Mouse (Mus musculus) embryo, embryonic 10.5 days (tissue): ENCODE results near the gene Hoxa3.

Experiments
- DNase-seq: peaks from one replicate; pipeline ENCODE4 v3.0.0-alpha.2; 2015; ENCODE audit warnings: low spot score

Gene Hoxa3

DNA sequence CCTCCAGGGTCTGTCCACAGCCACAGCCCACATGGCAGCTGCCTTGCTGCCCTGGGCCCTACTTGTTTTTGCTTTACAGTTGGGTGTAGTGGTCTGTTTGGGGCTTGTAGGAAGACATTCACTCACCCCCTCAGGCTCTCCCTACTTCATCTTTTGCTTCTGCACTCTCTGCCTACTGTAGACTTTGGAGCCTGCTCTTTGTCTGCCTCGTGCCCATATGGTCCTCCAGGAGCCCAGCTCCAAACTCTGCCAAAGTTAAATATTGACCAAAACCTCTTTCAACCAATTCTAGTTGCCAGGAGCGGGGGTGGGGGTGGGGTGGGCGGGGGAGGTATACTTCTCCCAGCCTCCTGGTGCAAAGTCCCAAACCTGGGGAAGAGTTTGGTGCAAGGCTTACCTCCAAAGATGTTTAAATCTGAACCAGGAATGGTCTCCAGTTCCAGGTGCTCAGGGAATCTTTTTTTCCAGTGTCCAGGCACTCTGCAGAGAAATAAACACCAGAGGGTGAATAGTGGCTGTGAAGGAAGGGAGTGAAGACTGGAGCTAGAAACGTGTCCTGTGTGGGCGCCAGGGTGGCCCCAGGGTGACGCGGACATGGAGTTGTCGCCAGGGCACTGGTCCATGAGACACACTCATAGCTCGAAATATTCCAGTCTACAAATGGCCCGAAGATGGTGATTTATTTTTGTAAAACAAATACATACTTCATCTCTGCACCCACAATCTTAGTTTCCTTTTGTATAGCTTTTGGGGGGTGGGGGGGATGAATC is 29.6 kb downstream of the Hoxa3 start:
- DNase-seq, result no peak

GRCm38 (mm10) chr6:52182793-52183192 is 30.3 kb downstream of the Hoxa3 start:
- DNase-seq, result peak; percentile 72

DNA sequence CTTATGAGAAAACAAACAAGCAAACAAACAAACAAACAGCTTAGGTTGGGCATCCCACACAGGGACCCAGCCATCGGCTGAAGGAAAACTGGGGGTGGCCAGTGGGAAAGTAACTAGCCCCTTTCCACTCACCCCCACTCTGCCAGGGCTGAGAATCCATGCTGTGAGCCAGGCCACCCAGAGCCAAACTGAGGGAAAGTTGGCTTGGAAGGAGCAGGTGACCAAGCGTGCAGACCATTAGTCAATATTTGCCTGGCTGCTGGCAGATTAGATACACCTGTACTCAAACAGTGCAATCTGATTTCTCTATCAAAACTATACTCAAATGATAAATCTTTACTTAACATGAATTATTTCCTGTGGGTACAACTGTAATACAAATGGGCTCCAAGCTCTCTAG is 31.1 kb downstream of the Hoxa3 start:
- no peak for DNase-seq

GRCm38 (mm10) chr6:52180726-52181125 is 32.4 kb downstream of the Hoxa3 start:
- DNase-seq, result no peak

DNA sequence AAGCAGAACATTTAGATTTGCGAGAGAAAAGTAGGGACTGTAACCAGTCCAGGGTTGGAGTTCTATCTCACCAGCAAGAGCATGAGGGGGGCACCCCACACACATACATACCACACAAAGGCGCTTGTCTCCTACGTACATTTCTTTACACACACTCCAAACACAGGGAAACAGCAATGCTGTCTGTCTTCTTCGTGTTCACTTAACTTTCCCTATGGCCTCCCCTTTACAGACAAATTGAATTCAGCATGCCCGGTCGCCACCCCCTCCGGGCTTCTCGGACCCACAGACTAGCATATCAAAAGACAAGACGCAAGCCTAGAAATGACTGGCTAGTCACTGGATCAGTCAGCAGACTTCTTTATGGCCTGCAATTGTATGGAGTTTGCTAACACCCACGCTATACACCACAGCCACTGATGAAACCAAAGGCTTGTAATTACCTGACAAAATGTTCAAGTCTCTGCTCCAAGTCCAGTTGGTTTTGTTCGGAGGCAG is 32.9 kb downstream of the Hoxa3 start:
- DNase-seq, result no peak

DNA sequence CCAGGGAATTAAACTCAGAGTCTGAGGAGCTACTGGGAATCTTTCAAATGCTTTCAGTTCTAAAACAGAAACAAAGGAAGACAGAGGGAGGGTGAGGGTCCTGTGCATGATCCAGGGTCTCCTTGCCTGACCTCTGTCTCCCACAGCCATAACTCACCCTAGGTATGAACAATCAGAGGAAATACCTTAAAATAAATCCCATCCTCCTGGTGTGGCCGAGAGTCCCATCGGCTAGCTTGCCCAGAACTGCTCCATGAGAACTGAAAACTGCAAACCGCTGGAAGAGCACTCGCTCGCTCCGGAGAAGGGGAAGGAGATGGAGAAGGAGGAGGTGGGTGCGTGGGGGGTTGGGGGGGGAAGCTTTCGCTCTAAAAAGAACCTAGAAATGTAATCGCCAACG is 33.4 kb downstream of the Hoxa3 start:
- no peak for DNase-seq

DNA sequence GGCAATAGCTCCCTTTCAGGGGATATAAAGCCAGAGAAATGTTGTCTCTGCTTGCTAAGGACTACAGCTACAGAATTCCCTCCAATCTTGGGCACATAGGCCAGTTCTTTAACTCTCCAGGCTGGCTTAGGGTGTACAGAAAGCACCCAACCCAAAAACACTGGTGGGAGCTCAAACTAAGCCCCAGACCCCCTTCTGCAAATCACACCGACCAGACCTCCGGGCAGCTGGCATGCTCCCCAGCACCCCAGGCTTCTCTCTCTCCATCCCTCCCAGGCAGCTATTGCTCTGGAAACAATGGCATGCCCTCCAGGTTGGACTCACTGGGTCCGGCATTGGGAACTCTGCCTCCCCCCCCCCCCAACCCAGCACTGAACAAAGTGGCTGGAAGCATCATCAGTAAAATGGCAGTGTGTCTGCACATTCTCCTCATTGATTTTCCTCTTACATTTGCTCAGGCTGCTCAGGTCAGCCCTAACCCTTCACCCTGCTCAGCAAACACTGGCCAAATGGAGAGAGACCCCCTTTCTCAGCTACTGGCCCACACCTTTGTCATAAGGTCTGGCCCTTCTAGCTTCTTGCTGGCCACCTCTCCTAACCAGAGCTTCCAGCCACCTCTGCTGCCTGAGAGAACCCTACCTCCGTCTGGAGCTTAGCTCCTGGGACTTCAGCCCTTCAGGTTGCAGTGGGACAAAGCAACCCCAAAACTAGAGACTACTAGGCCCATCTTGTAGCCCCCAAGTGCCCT is 34.0 kb downstream of the Hoxa3 start:
- DNase-seq, result no peak

- DNase-seq, result no peak
Observed at GRCm38 (mm10) chr6:52177806-52178205, 35.3 kb downstream of the Hoxa3 start.

GRCm38 (mm10) chr6:52177061-52177735 is 35.9 kb downstream of the Hoxa3 start, which contains the start of gene 5730596B20Rik:
Gene 5730596B20Rik (plus strand): TSS chr6:52177498.
- DNase-seq, result peak; percentile 87

- DNase-seq, result no peak
Observed at GRCm38 (mm10) chr6:52176391-52176790, 36.7 kb downstream of the Hoxa3 start.

GRCm38 (mm10) chr6:52175864-52176263 is 37.3 kb downstream of the Hoxa3 start:
- no peak for DNase-seq

DNA sequence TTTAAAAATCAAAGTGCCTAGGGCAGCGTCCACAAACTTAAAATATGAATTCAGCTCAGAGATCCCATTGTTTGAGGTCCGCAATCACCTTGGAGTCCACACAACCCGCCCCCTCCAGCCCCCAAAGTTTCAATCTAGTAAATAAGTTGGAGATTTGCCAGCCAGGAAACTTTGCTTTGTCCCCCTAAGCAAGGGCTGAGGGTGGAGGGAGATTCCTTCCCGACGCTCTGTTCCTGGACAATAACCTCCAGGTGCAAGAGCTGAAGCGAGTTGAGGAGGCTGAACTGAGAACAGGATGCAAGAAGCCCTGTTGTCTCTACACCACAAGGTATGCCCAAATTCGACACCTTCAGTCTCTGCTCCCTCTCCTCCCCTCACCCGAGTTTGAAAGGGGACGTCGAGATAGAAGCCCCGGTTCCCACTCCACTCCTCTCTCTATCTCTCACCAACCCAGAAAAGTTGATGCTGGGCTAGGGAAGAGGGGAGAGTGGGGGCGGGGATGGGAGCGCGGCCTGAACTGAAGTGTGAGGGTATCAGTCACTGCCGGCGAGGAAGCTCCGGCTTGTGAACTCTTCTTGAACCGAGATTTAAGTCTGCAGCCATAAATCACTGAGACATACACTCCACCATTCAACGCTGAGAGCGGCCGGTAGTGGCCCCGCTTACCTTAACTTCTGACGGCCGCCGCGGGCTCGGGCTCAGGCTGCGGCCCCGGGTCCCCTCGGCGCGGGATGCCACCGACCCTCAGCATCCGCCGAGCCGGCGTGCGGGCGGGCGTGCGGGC is 38.0 kb downstream of the Hoxa3 start:
- peak; percentile 91 for DNase-seq

DNA sequence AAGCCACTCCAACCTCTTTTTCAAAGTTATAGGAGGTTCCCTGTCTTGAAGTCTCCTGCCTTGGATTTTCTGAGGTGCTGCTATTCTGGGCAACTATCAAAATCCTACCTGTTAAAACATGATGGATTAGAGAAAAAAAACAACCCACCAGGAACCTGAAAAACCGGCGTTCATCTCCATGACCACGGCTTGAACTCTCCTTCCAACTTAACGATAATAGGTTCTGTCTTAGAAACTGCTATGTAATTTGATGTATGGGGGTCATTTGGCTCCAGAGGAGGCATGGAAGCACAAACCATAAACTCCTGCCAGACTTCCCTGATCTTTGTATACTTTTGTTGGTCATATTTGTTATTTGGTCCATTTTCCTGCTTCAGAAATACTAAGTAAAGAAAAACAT is 39.5 kb downstream of the Hoxa3 start:
- DNase-seq, result no peak

GRCm38 (mm10) chr6:52172501-52172900 is 40.6 kb downstream of the Hoxa3 start:
- DNase-seq, result peak; percentile 96

GRCm38 (mm10) chr6:52171938-52172337 is 41.2 kb downstream of the Hoxa3 start:
- DNase-seq, result no peak

DNA sequence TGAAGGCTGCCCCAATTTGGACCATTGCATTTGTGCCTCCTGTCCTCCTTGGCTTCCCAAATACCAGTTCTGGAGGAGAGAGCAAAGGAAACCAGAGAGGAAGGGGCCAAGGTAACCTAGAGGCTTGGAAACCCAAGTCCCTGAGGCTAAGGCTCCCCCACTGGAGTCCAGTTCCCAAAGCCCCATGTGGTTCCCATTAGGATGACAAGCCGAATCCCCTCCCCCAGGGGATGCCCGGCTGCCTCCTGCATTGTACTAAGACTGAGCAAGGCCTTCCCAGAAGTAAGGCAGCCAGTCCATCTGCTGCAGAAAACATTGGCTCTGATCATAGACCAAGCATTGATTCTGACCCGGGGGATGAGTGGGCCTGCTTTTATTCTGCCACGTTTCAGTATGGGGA is 41.8 kb downstream of the Hoxa3 start:
- DNase-seq, result peak; percentile 86

DNA sequence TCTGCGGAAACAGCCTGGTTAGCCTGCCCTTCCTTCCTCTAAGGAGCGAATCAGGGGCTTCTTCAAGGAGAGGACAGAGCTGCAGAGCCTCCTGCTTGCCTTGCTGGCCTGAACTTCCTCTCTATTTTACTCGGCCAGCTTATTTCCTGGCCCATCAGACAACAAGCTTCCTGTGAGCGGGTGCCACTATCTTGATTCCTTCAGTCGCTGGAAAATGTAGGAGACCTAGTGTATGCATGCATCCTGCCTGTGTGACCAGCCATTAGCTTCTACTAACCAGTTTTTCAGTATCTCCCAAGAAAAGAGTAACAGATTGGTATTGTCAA is 42.3 kb downstream of the Hoxa3 start:
- DNase-seq, result no peak

- DNase-seq, result no peak
Observed at GRCm38 (mm10) chr6:52170166-52170897, 42.8 kb downstream of the Hoxa3 start.

DNA sequence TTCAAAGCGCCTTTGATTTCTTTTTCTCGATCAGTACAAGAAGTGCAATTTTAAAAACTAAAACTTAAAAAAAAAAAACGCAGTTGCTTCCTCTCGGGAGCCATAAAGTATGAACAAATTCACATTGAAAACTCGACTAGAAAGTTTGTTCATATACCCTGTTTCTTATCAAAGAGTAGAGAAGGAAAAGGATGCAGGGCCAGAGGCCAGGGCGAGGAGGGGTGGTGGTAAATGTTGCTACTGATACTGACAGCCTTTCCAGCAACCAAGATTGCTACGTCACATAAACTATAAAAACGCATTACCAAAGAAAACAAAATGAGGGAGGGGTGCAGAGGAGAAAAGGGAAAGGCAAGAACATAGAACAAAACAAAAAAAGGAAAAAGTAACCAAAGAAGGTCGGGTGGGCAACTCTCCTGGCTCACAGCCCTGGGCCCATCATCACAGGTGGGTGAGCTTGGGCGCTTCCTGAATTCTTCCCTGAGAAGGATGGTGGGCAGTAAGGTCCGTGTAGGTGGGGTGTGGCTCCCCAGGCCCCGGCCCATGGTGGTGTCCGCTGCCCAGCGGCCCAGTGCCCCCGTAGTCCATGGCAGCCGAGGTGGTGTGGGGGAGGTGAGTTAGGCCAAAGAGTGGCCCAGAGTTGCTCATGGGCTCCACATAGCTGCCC is 43.5 kb downstream of the Hoxa3 start:
- DNase-seq, result no peak

DNA sequence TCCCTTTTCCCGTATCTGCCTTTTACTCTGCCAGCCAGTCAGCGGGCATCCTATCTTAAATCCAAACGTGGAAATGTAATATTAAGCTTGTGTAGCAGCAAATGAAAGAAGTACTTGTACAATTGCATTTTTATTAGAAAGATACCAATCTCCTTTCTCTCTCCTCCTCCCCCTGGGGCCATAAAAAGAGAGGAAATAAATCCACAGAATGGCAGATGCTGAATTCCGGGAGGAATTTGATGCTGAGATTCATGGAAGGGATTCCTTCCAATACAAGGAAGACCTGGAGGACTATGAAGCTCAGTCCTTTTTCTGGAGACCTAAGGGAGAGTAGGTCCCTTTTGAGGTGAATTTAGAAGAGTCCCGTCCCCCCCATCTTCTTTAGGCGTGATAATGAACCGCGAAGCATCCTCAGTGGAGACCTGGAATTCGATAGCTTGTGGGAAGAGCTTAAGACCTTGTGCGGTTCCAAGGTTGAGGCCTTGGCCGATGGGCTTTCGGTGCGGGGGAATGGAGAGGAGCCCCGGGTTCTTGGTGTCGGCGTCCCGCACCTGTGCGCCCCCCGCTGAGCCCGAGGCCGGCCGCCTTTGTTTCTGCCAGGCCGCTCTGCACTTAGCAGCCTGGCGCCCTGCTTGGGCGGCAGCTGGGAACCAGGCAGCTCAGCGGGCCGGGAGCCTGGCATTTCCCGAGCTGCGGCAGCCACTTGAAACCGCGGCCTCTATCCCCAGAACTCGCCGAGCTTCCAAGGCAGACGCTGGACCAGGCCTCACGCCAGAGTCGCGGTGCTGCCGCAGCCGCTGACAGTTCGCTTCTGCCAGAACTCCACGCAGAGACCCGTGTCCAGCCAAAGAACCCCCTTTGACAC is 44.7 kb downstream of the Hoxa3 start:
- DNase-seq, result no peak
